Mouse (Mus musculus) megakaryocyte, embryonic 14.5 days (primary cell): Measurements from ENCODE around the gene Nectin1. TPM values are rescaled to one million over a fixed set of nuclear protein-coding genes. Genes with fewer than 3 reads are reported as not detected.

Source experiments
- H3K27me3 ChIP-seq: replicated peaks from 2 replicates; pipeline ENCODE3; 2012; ENCODE audit warnings: inconsistent platforms
- H3K36me3 ChIP-seq: replicated peaks from 2 replicates; pipeline ENCODE3; 2012; ENCODE audit warnings: low read length, inconsistent platforms, mixed read lengths
- H3K4me1 ChIP-seq: 2 replicates; pipeline ENCODE4 v1.6.1; 2012; ENCODE audit warnings: inconsistent platforms
- H3K4me3 ChIP-seq: replicated peaks from 2 replicates; pipeline ENCODE3; 2012; ENCODE audit warnings: moderate library complexity, mild to moderate bottlenecking, inconsistent platforms
- H3K9me3 ChIP-seq: 2 replicates; pipeline ENCODE4 v1.6.1; 2012; ENCODE audit warnings: inconsistent platforms
- FLI1 ChIP-seq: IDR thresholded peaks from 2 replicates; pipeline ENCODE4 v1.6.1; 2012; ENCODE audit warnings: low read length, inconsistent platforms, mixed read lengths
- GATA1 ChIP-seq: IDR thresholded peaks from 3 replicates; pipeline ENCODE4 v1.6.1; 2012; ENCODE audit warnings: mixed read lengths, low read length, inconsistent platforms, borderline replicate concordance
- polyA plus RNA-seq: library from polyadenylated mRNA; stranded (reverse); fragments of >175 nt; gene quantifications from 2 replicates; pipeline ENCODE4 v1.2.3, GENCODE M21; 2012; ENCODE audit warnings: low replicate concordance; ENCODE audit not compliant: insufficient read depth

The Nectin1 gene
- polyA plus RNA-seq, 1 experiment, result 1.3 TPM

- Histone ChIP-seq H3K4me1 (no peaks in the 10 kb centered on the region), H3K9me3 (no peaks in the 10 kb centered on the region), H3K27me3 (peaks cover 48% of the 10 kb centered on the region), H3K4me3 (no peak overlapping the region), H3K36me3 (no peaks in the 10 kb centered on the region)
- TF ChIP-seq FLI1 (no peak), GATA1 (no peak)
These were observed 104.1 kb downstream of the Nectin1 start for GRCm38 (mm10) chr9:43847861-43848260.

GRCm38 (mm10) chr9:43850281-43850680 lies 106.5 kb downstream of the Nectin1 start:
- Histone ChIP-seq H3K4me3 (no peak overlapping the region), H3K27me3 (peaks cover 29% of the 10 kb centered on the region), H3K36me3 (no peaks in the 10 kb centered on the region), H3K4me1 (no peaks in the 10 kb centered on the region), H3K9me3 (no peaks in the 10 kb centered on the region)
- TF ChIP-seq FLI1, result no peak
- no peak for TF ChIP-seq GATA1

- H3K27me3 ChIP-seq, result peaks cover 26% of the 10 kb centered on the region
- H3K4me3 ChIP-seq, result no peak overlapping the region
- H3K9me3 ChIP-seq, result no peaks in the 10 kb centered on the region
- H3K36me3 ChIP-seq, result no peaks in the 10 kb centered on the region
- TF ChIP-seq FLI1 (no peak), GATA1 (no peak)
- H3K4me1 ChIP-seq, result no peaks in the 10 kb centered on the region
These were observed 107.4 kb downstream of the Nectin1 start for GRCm38 (mm10) chr9:43851154-43851553.

- Histone ChIP-seq H3K27me3 (peaks cover 33% of the 10 kb centered on the region), H3K9me3 (no peaks in the 10 kb centered on the region), H3K36me3 (no peaks in the 10 kb centered on the region), H3K4me1 (0 out of 2 replicates have a peak, but pooled peaks cover 4% of the 10 kb centered on the region), H3K4me3 (peak overlapping the region; percentile 38)
- no peak for TF ChIP-seq FLI1
- TF ChIP-seq GATA1, result no peak
These were observed 112.1 kb downstream of the Nectin1 start for GRCm38 (mm10) chr9:43855887-43856286.
